Mouse (Mus musculus): ENCODE measurements around the gene Pdgfb.

Gene Pdgfb

DNA sequence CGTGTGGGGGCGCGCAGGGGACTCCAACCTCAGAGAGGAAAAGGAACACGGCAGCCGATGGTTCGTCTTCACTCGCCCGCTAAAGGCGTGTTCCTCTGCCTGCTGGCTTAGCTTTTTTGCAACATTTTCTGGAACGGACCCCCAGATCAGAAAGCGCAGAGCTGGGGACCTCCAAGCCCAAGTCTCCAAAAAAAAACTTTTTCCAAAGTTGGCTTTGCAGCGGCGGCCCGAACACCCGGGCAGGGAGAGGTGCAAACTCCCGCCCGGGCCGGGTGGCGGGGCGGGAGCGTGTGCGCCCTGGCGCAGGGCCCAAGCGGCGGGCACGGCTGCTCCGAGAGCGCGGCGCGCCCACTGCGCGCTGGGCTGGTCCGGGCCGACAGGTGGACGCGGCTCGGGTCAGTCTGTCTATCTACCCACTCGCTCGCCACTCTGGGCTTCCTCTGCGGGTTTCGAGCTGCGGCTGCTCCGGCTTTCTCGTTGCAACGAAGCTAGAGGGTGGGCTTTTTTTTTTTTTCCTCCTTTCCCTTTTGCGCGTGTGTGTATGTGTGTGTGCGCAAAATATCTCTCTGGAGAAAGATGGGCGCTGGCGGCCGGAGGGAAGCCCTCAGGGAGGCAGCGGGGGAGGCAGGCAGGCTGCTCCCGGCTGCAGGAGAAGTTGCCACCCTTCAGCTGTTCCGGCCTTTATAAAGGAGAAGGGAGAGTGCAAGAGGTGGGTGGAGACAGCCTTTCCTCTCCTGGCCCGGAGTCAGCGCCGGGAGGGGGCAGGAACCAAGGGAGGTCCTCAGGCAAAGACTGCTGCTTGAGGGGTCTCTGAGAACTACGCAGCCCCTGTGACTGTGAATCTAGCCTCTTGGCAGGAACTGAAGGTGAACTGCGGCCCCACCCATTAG, at the start of gene Pdgfb:
Gene Pdgfb, minus strand, starts transcription at position 657 of the 890 bp plus-strand sequence.
- in situ Hi-C loops (cut with MboI; ENCODE audit: low sequenced_read_pairs): no loop called here

DNA sequence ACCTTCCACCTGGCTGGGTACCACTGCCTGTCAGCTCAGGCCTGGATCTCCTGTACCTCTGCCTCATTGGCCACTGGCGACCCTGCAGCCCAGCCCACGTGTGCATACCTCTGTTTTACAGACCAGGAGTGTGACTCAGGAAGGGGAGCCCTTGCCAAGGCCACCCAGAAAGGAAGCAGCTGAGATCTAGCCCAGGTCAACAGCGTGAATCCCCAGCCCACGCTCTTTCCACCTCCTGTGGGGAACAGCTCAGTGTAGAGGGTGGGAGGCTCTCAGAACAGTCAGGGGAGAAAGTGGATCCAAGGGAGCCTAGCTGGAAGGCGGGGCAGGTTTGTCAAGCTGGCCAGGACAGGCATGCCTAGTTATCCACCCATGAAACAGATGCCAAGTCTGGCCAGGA, 48.0 kb upstream of the Pdgfb start:
- in situ Hi-C loops (cut with MboI; ENCODE audit: low sequenced_read_pairs): loop anchor here (5.0 kb wide), 1 partner anchor 116 kb away; no protein-coding TSS in a partner anchor

DNA sequence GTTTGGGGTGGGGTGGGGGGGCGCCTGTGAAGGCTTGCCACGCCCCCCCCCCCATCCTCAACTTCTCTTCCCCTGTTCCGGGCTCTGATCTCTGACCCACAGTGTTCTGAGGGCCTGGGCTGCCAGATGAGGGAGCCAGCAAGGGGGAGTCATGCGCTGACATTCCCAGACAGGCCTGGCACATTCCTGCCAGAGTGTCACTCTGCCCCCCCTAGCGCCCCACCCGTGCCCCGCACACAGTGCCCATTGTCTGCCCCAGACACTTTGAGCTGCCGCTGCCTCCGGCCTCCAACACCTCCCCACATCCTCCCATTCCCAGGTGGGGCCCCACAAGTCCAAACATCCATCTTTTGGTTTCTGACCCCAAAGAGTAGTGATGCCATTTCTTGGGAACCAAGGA, 47.6 kb upstream of the Pdgfb start:
- in situ Hi-C loops (cut with MboI; ENCODE audit: low sequenced_read_pairs): loop anchor here (5.0 kb wide), 1 partner anchor 115 kb away; no protein-coding TSS in a partner anchor

DNA sequence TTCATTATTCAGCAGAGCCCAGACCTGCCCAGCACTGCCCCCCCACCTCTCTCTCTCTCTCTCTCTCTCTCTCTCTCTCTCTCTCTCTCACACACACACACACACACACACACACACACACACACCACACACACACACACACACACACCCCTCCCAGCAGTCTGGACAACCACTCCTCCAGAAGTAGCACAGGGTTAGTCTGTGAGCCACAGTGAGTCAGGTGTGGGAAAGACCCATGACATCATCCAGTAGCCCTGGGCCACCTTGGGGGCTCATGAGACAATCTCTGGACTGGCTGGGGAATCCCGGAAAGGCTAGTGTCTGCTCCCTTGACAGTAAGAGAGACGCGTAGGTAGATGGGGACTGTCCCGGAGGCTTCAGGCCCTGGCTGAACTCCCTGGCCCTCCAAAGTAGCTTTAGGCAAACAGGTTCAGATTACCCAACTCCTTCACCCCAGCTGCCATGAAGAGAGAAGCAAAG, 46.3 kb upstream of the Pdgfb start:
- in situ Hi-C loops (cut with MboI; ENCODE audit: low sequenced_read_pairs): loop anchor here (5.0 kb wide), 1 partner anchor 114 kb away; no protein-coding TSS in a partner anchor

DNA sequence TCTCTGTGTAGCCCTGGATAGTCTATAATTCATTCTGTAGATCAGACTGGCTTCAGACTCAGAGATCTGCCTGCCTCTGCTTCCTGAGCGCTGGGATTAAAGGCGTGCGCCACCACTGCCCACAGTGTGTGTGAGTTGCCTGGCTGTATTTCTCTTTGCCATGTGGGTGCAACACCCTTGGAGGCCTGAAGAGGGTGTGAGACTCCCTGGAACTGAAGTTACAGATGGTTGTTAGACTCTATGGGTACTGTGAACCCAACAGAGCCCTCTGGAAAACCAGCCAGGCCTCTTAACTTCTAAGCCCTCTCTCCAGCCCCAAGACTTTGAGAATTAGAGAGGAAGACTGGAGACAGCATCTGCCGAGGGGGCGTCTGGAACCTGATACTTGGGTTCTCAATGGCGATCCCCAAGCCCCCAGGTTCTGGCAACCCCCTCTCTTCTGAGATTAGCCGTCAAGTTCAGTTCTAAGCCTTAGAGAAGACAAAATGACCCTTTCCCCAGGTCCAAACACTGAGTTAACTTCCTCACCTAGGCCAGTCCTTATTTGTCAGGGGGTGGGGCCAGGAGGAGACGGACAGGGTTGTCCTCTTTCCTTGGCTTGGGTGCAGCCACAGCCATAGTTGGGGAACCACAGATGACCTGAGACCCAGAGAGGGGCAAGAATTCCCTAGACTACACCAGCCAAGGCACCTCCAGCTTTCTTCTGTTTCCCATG, 45.7 kb upstream of the Pdgfb start:
- in situ Hi-C loops (cut with MboI; ENCODE audit: low sequenced_read_pairs): loop anchor here (5.0 kb wide), 1 partner anchor 113 kb away; no protein-coding TSS in a partner anchor

DNA sequence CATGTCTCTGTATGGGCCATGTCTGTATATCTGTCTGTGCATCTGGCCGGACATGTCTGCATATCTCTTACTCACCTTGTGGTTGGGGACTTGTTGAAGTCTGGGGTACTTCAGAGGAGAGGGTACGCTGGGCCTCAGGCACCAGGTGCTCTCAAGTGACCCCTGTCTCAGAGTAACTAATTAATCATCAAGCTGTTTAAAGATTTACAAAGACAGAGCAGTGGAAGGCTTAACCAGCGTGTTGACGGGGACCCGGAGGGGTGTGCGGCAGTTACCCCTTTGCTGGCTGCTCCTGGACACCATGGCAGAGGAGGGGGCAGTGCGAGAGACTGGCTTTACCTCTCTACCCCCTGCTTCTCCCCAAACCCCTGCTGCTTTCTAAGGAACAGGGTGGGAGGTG, 44.8 kb upstream of the Pdgfb start:
- in situ Hi-C loops (cut with MboI; ENCODE audit: low sequenced_read_pairs): loop anchor here (5.0 kb wide), 1 partner anchor 112 kb away; no protein-coding TSS in a partner anchor

DNA sequence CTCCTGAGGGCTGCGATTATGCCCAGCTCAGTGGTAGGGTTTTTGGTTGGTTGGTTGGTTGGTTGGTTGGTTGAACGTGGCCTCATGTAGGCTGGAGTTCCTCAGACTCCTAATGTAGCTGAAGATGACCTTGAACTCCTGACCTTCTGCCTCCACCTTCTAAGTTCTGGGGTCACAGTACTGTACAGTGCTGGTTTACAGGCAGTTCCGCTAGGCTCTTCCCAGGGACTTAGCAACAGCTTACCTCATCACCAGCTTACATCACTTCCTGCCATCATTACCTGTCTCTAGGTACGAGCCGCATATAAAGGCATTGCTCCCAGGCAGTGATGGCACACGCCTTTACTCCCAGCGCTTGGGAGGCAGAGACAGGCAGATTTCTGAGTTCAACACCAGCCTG, 43.4 kb upstream of the Pdgfb start:
- in situ Hi-C loops (cut with MboI; ENCODE audit: low sequenced_read_pairs): no loop called here

DNA sequence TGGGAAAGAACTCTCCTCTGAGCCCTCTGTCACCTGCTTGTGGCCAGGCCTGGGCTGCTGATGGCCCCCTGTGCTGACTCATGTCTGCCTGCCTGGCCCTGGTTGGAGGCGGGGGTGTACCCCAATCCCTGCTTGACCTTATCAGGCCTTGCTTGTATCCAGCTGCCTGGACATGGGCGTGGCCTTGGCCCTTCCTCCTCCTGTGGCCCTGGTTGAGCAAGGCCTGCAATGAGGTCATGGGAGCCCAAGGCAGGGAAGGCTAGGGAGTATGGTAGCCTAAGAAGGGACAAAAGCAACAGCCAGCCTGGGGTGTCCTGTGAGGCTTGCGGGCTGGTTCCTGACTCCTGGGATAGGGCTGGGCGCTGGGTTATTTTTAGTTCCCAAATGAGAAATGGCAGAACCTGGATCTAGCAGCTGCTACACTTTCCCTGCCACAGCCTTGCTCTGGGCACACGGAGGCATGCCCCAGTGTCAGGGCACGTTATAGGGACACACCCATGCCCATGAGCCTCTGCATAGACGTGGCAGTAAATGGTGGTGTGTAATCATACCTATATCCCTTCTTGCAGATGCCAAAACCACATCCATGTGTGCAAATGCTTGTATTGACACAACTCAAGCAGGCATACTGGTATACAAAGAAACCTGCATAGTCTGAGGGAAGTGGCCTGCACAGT, 39.4 kb upstream of the Pdgfb start:
- in situ Hi-C loops (cut with MboI; ENCODE audit: low sequenced_read_pairs): no loop called here

DNA sequence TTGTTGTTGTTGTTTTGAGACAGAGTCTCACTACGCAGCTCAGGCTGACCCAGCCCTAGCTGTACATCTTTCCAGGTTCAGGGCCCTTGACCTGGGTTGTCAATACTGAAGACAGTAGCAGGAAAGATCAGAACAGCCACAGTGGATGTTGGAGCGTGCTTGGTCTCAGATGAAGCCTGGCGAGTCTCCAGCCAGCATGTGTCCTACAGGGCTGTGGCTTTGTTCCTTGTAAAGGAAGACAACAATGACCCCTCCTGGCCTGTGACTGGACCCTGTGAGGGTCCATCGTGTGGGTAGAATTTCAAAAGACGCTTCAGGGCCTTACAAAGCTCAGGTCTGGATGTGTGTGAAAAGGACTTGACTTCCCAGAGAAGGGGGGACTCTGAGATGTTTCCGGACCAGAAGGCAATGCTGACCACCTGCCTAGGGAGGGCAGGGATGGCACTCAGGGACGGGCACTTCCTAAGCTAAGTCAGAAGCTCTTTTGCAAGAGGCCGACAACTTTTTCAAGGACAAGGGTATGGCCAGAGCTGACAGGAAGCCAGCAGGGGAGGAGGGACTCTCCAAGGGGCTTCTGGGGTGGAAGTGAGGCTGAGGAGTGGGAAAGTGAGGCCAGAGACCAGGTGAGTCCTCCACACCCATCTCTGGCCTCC, 38.7 kb upstream of the Pdgfb start:
- in situ Hi-C loops (cut with MboI; ENCODE audit: low sequenced_read_pairs): no loop called here

DNA sequence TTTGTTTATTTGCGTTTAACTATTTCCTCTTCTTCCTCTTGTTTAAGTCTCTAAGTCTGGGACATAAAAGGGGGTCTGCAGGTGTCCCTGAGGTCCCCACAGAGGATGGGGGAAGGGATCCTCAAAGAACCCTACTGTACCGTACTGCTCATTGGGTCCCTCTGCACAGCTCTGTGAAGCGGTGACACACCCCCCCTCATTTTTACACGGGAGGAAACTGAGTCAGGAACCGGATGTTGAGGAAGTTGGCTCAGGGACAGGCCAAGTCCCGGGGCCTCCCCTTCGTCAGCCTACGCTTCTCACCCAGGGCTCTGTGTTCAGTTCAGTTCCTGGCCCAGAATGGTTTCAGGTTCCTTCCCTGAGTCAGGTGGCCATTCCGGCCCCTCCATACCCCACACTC, 37.0 kb upstream of the Pdgfb start:
- in situ Hi-C loops (cut with MboI; ENCODE audit: low sequenced_read_pairs): no loop called here

DNA sequence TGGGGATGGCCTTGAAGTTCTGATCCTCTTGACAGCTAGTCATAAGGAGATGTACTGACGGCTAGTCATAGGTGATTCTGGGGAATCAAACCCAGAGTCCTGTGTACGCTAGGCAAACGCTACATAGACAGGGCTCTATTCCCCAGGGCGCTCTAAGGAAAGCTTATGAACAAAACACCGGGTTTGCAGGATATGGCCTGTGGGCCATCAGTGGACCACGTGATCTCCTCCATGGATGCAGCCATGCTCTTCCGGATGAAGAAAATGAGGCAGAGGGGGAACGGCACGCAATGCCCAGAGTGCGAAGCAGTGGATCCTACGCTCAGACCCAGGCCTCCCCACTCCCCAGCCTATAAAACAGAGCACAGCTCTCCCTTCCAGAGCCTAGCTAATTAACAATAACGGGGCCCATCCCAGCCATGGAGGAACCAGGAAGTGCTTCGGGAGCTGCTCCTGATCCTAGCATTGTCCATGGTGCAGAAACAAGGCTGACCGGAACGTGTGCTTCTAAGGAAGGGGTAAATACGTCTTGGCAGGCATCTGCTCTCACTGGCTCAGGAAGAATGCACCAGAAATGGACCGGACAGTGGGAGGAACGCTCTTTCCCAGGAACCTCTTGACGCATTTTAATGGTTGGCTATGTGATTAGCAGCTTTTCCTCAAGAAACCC, 36.5 kb upstream of the Pdgfb start:
- in situ Hi-C loops (cut with MboI; ENCODE audit: low sequenced_read_pairs): no loop called here

DNA sequence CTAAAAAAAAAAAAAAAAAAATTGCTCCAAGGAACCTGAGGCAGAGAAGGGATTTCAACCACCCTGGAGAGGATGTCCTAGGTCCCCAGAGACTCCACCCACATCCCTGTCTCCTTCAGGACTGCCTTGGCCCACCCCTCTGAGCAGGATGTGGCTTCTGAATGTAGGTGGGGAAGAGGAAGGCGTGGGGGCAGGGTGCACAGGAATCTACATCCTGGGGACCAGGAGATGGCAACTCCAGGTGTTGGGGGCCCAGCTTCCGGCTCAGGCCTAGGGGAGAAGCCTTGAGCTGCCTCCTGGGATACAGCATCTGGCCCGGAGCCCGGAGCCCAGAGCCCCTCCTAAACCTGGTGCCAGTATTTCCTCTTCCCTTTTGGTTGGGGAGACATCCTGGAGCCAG, 35.3 kb upstream of the Pdgfb start:
- in situ Hi-C loops (cut with MboI; ENCODE audit: low sequenced_read_pairs): no loop called here

DNA sequence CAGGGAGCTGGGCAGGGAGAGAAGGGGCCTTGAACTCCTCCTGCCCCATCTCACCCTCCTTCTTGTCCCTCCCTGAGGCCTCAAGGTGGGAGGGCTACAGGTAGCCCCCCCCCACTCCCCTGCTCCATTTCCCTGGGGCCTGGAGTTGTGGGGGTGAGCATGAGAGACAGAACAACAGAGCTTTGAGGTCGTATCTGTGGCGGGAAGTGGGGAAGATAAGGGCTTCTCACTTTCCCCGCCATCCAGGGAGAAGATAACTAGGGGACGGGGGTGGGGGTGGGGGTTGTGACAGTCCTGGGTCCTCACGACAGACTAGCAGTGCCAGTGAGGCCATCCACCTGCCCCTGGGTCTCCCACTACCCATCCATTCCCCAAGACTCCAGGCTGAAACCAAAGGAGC, 33.2 kb upstream of the Pdgfb start:
- in situ Hi-C loops (cut with MboI; ENCODE audit: low sequenced_read_pairs): no loop called here

DNA sequence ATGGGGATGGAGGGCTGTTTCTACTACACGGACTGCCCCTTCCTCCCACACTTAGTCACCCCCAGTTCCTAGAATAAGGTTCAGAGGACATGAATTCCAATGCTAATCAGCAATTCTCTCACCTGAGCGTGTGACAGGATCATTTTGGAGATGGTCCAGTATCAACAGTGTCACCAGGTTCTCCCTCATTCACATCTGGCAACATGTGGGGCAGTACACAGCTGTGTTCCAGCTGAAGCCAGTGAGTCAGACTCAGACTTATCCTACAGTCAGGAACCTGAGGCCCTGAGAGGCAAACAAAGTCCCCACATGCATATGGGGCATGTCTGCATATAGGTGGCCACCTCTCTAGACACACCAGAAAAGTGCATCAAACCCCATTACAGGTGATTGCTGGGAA, 32.5 kb upstream of the Pdgfb start:
- in situ Hi-C loops (cut with MboI; ENCODE audit: low sequenced_read_pairs): no loop called here

DNA sequence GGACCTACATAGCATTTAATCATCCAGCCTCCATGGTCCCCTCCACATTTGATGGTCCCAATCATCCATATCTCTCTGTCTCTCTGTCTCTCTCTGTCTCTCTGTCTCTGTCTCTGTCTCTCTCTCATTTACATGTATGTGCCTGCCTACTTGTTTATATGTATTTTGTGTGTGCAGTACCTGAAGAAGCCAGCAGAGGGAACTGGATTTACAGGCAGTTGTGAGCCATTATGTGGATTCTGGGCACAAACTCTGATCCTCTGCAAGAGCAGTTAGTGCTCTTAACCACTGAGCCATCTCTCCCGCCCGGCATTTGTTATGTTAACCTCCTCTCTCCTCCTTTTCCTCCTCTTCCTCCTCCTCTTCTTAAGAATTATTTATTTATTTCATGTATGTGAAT, 31.0 kb upstream of the Pdgfb start:
- in situ Hi-C loops (cut with MboI; ENCODE audit: low sequenced_read_pairs): no loop called here

DNA sequence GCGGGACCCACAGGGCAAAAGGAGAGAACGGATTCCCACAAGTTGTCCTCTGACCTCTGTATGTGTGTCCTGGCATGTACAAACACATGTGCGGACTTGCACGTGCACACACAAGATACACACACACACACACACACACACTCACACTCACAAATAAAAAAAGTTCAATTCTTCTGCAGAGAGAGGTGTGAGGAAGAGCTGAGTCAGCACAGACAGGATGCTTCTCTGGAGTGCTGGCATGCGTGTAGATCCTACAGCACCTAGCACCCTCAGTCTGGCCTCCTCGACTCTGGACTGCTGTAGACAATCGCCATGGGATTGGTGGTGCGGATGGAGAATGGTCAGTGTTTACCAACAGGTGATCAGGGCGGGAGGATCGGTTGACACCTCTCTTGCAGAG, 29.5 kb upstream of the Pdgfb start:
- in situ Hi-C loops (cut with MboI; ENCODE audit: low sequenced_read_pairs): no loop called here

DNA sequence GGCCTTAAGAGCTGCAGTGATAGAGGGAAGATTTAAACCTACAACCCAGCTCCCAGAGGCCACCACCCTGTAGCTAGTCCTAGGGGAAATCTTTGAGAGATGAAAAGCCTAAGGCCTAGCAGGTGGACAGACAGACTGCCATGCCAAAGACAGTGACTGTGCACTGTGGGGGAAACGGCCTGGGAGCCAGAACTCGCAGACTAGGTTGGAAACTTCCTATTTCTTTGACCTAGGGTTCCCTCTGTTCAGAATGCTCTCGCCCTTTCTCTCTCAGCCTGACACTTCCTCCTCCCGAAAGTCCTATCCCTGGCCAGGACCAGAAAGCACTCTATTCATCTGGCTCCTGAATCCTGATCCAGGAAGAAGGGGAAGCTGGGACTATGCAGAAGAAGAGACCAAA, 27.4 kb upstream of the Pdgfb start:
- in situ Hi-C loops (cut with MboI; ENCODE audit: low sequenced_read_pairs): no loop called here

DNA sequence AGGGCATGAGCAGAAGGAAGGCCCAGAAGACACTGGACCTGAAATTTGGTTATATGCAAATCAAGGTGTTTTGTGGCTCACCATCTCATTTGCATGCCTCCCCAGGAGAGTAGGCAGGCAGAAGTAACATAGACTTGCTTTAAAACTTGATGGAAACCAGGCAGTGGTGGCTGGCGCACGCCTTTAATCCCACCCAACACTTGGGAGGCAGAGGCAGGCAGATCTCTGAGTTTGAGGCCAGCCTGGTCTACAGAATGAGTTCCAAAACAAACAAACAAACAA, 23.3 kb upstream of the Pdgfb start:
- in situ Hi-C loops (cut with MboI; ENCODE audit: low sequenced_read_pairs): no loop called here

DNA sequence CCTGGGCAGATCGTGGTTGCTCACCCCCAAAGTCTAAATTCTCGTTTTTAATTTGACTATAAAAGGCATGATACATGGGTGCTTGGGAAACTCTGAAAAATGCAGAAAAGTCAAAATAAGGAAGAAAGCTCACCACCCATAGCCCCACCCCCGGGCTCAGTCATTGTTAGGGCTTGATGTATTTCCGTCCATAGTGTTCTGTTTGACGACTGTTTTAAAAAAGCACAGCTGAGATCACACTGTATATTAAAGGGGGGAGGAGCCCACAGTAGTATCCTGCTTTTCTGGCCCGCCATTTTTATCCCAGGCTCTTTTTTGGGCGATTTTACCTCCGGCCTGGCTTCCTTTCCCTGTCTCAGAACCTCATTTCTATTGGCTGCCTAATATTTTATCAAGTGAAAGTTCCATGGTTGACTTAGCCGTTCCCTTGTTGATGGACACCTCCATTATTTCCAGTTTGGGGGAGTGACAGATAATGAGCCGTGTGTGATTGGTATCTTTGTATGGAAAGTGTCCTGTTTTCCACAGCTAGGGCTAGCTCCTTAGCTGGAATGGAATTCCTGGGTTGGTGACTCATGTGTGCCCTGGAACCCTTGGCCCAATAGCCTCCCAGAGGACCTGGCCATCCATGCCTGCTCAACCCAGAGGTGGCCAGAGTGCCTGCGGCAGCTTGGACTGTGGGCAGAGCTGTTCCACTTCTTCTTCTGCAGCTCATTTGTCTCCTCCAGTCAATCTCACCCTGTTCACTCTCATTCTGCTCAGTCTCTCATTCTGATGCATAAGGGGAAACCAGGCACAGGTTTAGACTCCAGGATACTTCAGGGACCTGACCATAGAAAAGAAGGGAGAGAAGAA, 22.7 kb upstream of the Pdgfb start:
- in situ Hi-C loops (cut with MboI; ENCODE audit: low sequenced_read_pairs): no loop called here
